Mouse (Mus musculus): ENCODE results near the gene B3gnt6. TPM values are rescaled to one million over a fixed set of nuclear protein-coding genes. Genes with fewer than 3 reads are reported as not detected.

Gene B3gnt6
- total and polyA plus RNA-seq, 2 experiments from 2014 or later = not detected

- H3K27ac ChIP-seq (ENCODE audit: low read depth) = peak overlapping the region; percentile 26; the same call in 1 of the 2 replicates
- H3K36me3 ChIP-seq (replicated peaks; ENCODE audit: control insufficient read depth, insufficient read depth, low read length) = no peaks in the 10 kb centered on the region
- H3K4me2 ChIP-seq (ENCODE audit: low read depth, low read length) = no peak overlapping the region
- DNase-seq (ENCODE audit: low spot score) = no peak
- no peak overlapping the region for H3K4me3 ChIP-seq (ENCODE audit: low read depth, low read length)
- no peaks in the 10 kb centered on the region; the same call in 1 of the 2 replicates for H3K27me3 ChIP-seq (ENCODE audit: control insufficient read depth, insufficient read depth, low read length)
- no peak overlapping the region; the same call in 1 of the 2 replicates for H3K9ac ChIP-seq (replicated peaks; ENCODE audit: low read depth, low read length)
- 36% methylated on average over 8 of the region's 8 CpGs for WGBS
- ATAC-seq (ENCODE audit: insufficient read depth, low read depth) = no peak
- H3K4me1 ChIP-seq (ENCODE audit: control insufficient read depth, insufficient read depth) = peaks cover 15% of the 10 kb centered on the region; the same call in 1 of the 2 replicates
- TF ChIP-seq CTCF (IDR thresholded peaks at IDR 0.05; ENCODE audit: low read depth) (no peak), EP300 (IDR thresholded peaks at IDR 0.05; ENCODE audit: low read depth) (no peak)
- H3K9me3 ChIP-seq (replicated peaks; ENCODE audit: control insufficient read depth, low read length) = no peaks in the 10 kb centered on the region
Observed at GRCm38 (mm10) chr7:98160041-98160740, 39.1 kb downstream of the B3gnt6 start.

- peaks cover 15% of the 10 kb centered on the region; the same call in 1 of the 2 replicates for H3K4me1 ChIP-seq (ENCODE audit: control insufficient read depth, insufficient read depth)
- 60% methylated on average over 8 of the region's 8 CpGs for WGBS
- no peak for TF ChIP-seq CTCF (IDR thresholded peaks at IDR 0.05; ENCODE audit: low read depth)
- no peak for TF ChIP-seq EP300 (IDR thresholded peaks at IDR 0.05; ENCODE audit: low read depth)
- H3K9me3 ChIP-seq (replicated peaks; ENCODE audit: control insufficient read depth, low read length) = no peaks in the 10 kb centered on the region
- H3K9ac ChIP-seq (replicated peaks; ENCODE audit: low read depth, low read length) = no peak overlapping the region
- no peak overlapping the region for H3K4me2 ChIP-seq (ENCODE audit: low read depth, low read length)
- no peaks in the 10 kb centered on the region for H3K36me3 ChIP-seq (replicated peaks; ENCODE audit: control insufficient read depth, insufficient read depth, low read length)
- H3K27ac ChIP-seq (ENCODE audit: low read depth) = no peak overlapping the region
- DNase-seq (ENCODE audit: low spot score) = no peak
- no peaks in the 10 kb centered on the region; the same call in 1 of the 2 replicates for H3K27me3 ChIP-seq (ENCODE audit: control insufficient read depth, insufficient read depth, low read length)
- ATAC-seq (ENCODE audit: insufficient read depth, low read depth) = no peak
- H3K4me3 ChIP-seq (ENCODE audit: low read depth, low read length) = no peak overlapping the region
Observed at GRCm38 (mm10) chr7:98158481-98158880, 40.8 kb downstream of the B3gnt6 start.

GRCm38 (mm10) chr7:98157636-98158332 is 41.5 kb downstream of the B3gnt6 start:
- ATAC-seq (ENCODE audit: insufficient read depth, low read depth) (no peak), DNase-seq (ENCODE audit: low spot score) (no peak)
- H3K4me3 ChIP-seq (ENCODE audit: low read depth, low read length) = no peak overlapping the region
- TF ChIP-seq CTCF (IDR thresholded peaks at IDR 0.05; ENCODE audit: low read depth) (no peak), EP300 (IDR thresholded peaks at IDR 0.05; ENCODE audit: low read depth) (no peak)
- no peaks in the 10 kb centered on the region for H3K9me3 ChIP-seq (replicated peaks; ENCODE audit: control insufficient read depth, low read length)
- H3K9ac ChIP-seq (replicated peaks; ENCODE audit: low read depth, low read length) = no peak overlapping the region
- no peak overlapping the region for H3K27ac ChIP-seq (ENCODE audit: low read depth)
- WGBS = 53% methylated on average over 5 of the region's 5 CpGs
- H3K27me3 ChIP-seq (ENCODE audit: control insufficient read depth, insufficient read depth, low read length) = no peaks in the 10 kb centered on the region; the same call in 1 of the 2 replicates
- H3K4me1 ChIP-seq (ENCODE audit: control insufficient read depth, insufficient read depth) = peaks cover 15% of the 10 kb centered on the region; the same call in 1 of the 2 replicates
- no peak overlapping the region for H3K4me2 ChIP-seq (ENCODE audit: low read depth, low read length)
- no peaks in the 10 kb centered on the region for H3K36me3 ChIP-seq (replicated peaks; ENCODE audit: control insufficient read depth, insufficient read depth, low read length)

GRCm38 (mm10) chr7:98156280-98156665 is 43.0 kb downstream of the B3gnt6 start:
- Histone ChIP-seq H3K4me1 (ENCODE audit: control insufficient read depth, insufficient read depth) (peaks cover 12% of the 10 kb centered on the region; the same call in 1 of the 2 replicates), H3K4me2 (ENCODE audit: low read depth, low read length) (no peak overlapping the region), H3K27me3 (ENCODE audit: control insufficient read depth, insufficient read depth, low read length) (no peaks in the 10 kb centered on the region; the same call in 1 of the 2 replicates), H3K9me3 (replicated peaks; ENCODE audit: control insufficient read depth, low read length) (no peaks in the 10 kb centered on the region), H3K27ac (ENCODE audit: low read depth) (no peak overlapping the region), H3K9ac (replicated peaks; ENCODE audit: low read depth, low read length) (no peak overlapping the region), H3K4me3 (ENCODE audit: low read depth, low read length) (no peak overlapping the region), H3K36me3 (replicated peaks; ENCODE audit: control insufficient read depth, insufficient read depth, low read length) (no peaks in the 10 kb centered on the region)
- TF ChIP-seq CTCF (IDR thresholded peaks at IDR 0.05; ENCODE audit: low read depth) (no peak), EP300 (IDR thresholded peaks at IDR 0.05; ENCODE audit: low read depth) (no peak)
- ATAC-seq (ENCODE audit: insufficient read depth, low read depth) (peak; percentile 10; the same call in 1 of the 2 replicates), DNase-seq (ENCODE audit: low spot score) (no peak)
- 13% methylated on average over 3 of the region's 3 CpGs for WGBS

- Histone ChIP-seq H3K27ac (ENCODE audit: low read depth) (peak overlapping the region; percentile 12; the same call in 1 of the 2 replicates), H3K27me3 (ENCODE audit: control insufficient read depth, insufficient read depth, low read length) (no peaks in the 10 kb centered on the region), H3K4me1 (ENCODE audit: control insufficient read depth, insufficient read depth) (peaks cover 9% of the 10 kb centered on the region; the same call in 1 of the 2 replicates), H3K36me3 (replicated peaks; ENCODE audit: control insufficient read depth, insufficient read depth, low read length) (no peaks in the 10 kb centered on the region), H3K9ac (replicated peaks; ENCODE audit: low read depth, low read length) (no peak overlapping the region), H3K4me3 (ENCODE audit: low read depth, low read length) (no peak overlapping the region), H3K9me3 (replicated peaks; ENCODE audit: control insufficient read depth, low read length) (no peaks in the 10 kb centered on the region), H3K4me2 (ENCODE audit: low read depth, low read length) (no peak overlapping the region)
- ATAC-seq (ENCODE audit: insufficient read depth, low read depth) = peak; percentile 49
- 9% methylated on average over 8 of the region's 8 CpGs for WGBS
- TF ChIP-seq EP300 (IDR thresholded peaks at IDR 0.05; ENCODE audit: low read depth) (no peak), CTCF (IDR thresholded peaks at IDR 0.05; ENCODE audit: low read depth) (peak; percentile 91)
- peak; percentile 74 for DNase-seq (ENCODE audit: low spot score)
Observed at GRCm38 (mm10) chr7:98155546-98156279, 43.6 kb downstream of the B3gnt6 start.
